Mouse (Mus musculus) intestine, embryonic 16.5 days (tissue): ENCODE results near the gene Hax1. TPM values are rescaled to one million over a fixed set of nuclear protein-coding genes. Genes with fewer than 3 reads are reported as not detected.

ENCODE experiments used
- ATAC-seq: fragments of 200-750 bp; cut with Nextera tagmentation; 2 replicates; pipeline ENCODE4 v1.8.0; 2017; ENCODE audit warnings: moderate TSS enrichment, moderate library complexity
- H3K27ac ChIP-seq: fragments of 300-500 bp; sonication (generic); 2 replicates; pipeline ENCODE4 v1.5.1; 2014; ENCODE audit warnings: mild to moderate bottlenecking, low read length
- H3K27me3 ChIP-seq: fragments of 300-500 bp; sonication (generic); replicated peaks from 2 replicates; pipeline ENCODE4 v1.6.1; 2014; ENCODE audit warnings: low read length, control low read depth, mixed read lengths; ENCODE audit not compliant: control insufficient read depth, insufficient read depth
- H3K36me3 ChIP-seq: fragments of 300-500 bp; sonication (generic); 2 replicates; pipeline ENCODE4 v1.6.1; 2014; ENCODE audit warnings: low read length, control low read depth; ENCODE audit not compliant: control insufficient read depth, insufficient read depth
- H3K4me1 ChIP-seq: fragments of 300-500 bp; sonication (generic); 2 replicates; pipeline ENCODE4 v1.6.1; 2014; ENCODE audit warnings: low read length, control low read depth, mixed read lengths; ENCODE audit not compliant: control insufficient read depth, insufficient read depth
- H3K4me2 ChIP-seq: fragments of 300-500 bp; sonication (generic); 2 replicates; pipeline ENCODE4 v1.6.1; 2014; ENCODE audit warnings: low read depth, low read length, control low read depth
- H3K4me3 ChIP-seq: fragments of 300-500 bp; sonication (generic); 2 replicates; pipeline ENCODE4 v1.5.1; 2014; ENCODE audit warnings: mild to moderate bottlenecking, low read length
- H3K9ac ChIP-seq: fragments of 300-500 bp; sonication (generic); 2 replicates; pipeline ENCODE4 v1.6.1; 2014; ENCODE audit warnings: low read depth, low read length
- H3K9me3 ChIP-seq: fragments of 300-500 bp; sonication (generic); 2 replicates; pipeline ENCODE4 v1.6.1; 2016; ENCODE audit warnings: low read length, control low read depth; ENCODE audit not compliant: control insufficient read depth
- WGBS: fragments of 180-500 bp; shearing (Covaris S2); extraction: QIAGEN DNeasy Blood & Tissue Kit; methylation state at CpG from one replicate; pipeline ENCODE4 v1.1.7; 2014; 5-methylcytosine and 5-hydroxymethylcytosine counted together
- polyA plus RNA-seq: library from polyadenylated mRNA; unstranded; fragments of >200 nt; fragmentation: Nextera tagmentation; extraction: Ambion mirVana; gene quantifications from 2 replicates; pipeline ENCODE4 v1.2.1, GENCODE M21; 2015

The Hax1 gene
- polyA plus RNA-seq, 1 experiment from 2014 or later = 135 TPM

DNA sequence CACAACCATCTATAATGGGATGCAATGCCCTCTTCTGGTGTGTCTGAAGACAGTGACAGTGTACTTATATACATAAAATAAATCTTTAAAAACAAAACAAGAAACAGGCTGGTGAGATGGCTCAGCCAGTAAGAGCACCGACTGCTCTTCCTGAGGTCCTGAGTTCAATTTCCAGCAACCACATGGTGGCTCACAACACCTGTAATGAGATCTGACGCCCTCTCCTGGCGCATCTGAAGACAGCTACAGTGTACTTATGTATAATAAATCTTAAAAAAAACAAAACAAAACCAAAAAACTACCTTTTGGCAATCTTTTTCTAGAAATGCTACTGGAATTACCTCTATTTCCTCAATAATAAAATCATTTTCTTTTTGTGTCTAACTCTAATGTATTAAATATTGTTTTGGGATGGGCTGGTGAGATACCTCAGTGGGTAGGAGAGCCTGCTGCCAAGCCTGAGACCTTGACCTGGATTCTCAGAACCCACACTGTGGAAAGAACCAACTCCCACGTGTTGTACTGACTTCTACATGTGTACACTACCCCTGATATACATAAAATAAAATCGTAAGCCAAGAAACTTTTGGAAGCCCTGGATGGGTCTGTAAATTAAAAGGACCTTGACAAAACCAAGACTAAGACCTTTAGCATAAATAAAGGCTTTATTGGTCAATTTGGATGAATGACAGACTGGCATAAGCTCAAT, 3.6 kb downstream of the Hax1 start:
- Histone ChIP-seq H3K36me3 (no peaks in the 10 kb centered on the region), H3K9me3 (no peaks in the 10 kb centered on the region), H3K27me3 (no peaks in the 10 kb centered on the region), H3K9ac (no peak overlapping the region), H3K27ac (no peak overlapping the region), H3K4me1 (peaks cover 5% of the 10 kb centered on the region; the same call in 1 of the 2 replicates), H3K4me2 (no peak overlapping the region), H3K4me3 (no peak overlapping the region)
- no peak for ATAC-seq
- 89% methylated on average over 5 of the region's 5 CpGs for WGBS

DNA sequence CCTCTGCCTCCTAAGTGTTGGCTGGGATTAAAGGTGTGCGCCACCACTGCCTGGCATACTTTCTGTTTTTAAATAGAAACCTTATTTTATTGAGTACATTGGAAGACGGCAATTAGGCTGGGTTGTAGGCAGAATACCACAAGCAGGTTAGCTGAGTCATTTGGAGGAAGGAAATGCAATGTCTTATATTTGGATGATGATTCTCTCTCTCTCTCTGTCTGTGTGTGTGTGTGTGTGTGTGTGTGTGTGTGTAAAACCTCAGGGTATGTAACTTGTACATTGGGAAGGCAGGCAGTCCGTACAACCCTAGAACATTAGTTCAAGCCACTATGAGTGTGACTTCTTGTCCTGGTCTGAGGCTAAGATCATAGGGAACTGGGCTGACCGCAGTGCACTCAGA, 10.8 kb downstream of the Hax1 start:
- H3K27ac ChIP-seq = no peak overlapping the region

DNA sequence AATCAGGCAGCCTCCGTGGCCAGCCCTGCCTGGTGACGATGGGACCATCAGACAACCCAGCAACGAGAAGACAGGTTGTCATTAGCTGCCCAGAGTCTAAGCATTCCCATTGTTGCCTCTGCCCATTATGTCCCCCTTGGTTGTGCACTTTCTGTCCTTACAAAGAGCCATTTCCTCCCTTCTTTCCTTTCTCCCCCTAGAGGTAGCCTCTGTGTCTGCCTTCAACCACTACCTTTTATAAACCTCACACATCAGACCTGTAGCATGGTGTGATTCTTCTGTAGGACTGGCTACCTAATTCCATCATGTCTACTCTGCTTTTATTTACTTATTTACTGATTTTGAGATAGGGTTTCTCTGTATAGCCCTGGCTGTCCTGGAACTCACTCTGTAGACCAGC, 11.4 kb downstream of the Hax1 start:
- no peak overlapping the region for H3K4me2 ChIP-seq
- no peak overlapping the region for H3K27ac ChIP-seq
- H3K4me1 ChIP-seq = no peaks in the 10 kb centered on the region
- no peaks in the 10 kb centered on the region for H3K27me3 ChIP-seq
- no peaks in the 10 kb centered on the region for H3K9me3 ChIP-seq
- WGBS = 69% methylated on average over 3 of the region's 3 CpGs
- no peaks in the 10 kb centered on the region for H3K36me3 ChIP-seq
- no peak overlapping the region for H3K9ac ChIP-seq
- no peak overlapping the region for H3K4me3 ChIP-seq
- no peak for ATAC-seq

More for the DNA sequence above, 10.8 kb downstream of the Hax1 start:
- no peaks in the 10 kb centered on the region for H3K4me1 ChIP-seq
- 88% methylated on average over 4 of the region's 4 CpGs for WGBS
- H3K4me3 ChIP-seq = no peak overlapping the region
- no peaks in the 10 kb centered on the region for H3K27me3 ChIP-seq
- no peak overlapping the region for H3K9ac ChIP-seq
- ATAC-seq = no peak
- no peak overlapping the region for H3K4me2 ChIP-seq
- H3K36me3 ChIP-seq = no peaks in the 10 kb centered on the region
- no peaks in the 10 kb centered on the region for H3K9me3 ChIP-seq

DNA sequence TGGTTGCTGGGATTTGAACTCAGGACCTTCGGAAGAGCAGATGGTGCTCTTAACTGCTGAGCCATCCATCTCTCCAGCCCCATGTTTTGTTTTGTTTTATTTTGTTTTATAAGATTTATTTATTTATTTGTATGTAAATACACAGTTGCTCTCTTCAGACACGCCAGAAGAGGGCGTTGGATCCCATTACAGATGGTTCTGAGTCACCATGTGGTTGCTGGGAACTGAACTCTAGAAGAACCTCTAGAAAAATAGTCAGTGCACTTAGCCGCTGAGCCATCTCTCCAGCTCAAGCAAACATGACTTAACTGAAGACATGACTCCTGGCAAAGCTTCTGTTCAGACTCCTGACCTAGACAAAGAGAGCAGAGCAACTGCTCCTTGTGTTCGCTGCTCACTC, 16.2 kb downstream of the Hax1 start:
- Histone ChIP-seq H3K4me3 (no peak overlapping the region), H3K4me1 (no peaks in the 10 kb centered on the region), H3K9ac (no peak overlapping the region), H3K4me2 (no peak overlapping the region), H3K27ac (no peak overlapping the region), H3K27me3 (no peaks in the 10 kb centered on the region), H3K36me3 (no peaks in the 10 kb centered on the region), H3K9me3 (no peaks in the 10 kb centered on the region)
- 74% methylated on average over 5 of the region's 5 CpGs for WGBS
- ATAC-seq = no peak

DNA sequence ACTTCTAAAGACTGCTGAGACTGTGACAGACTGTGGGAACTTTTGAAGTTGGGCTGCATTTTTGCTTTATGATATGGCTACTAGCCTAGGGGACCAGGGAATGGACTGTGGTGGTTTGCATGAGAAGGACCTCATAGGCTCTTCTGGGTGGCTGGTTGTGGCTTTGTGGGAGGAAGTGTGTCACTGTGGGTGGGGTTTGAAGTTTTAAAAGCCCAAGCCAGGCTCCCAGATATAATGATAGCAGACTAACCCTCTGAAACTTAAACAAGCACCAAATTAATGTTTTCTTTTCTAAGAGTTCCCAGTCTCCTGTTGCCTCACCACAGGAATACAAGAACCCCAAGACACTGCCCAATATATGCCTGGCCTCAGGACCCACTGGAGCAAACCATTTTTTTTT, 21.7 kb downstream of the Hax1 start:
- ATAC-seq = no peak

DNA sequence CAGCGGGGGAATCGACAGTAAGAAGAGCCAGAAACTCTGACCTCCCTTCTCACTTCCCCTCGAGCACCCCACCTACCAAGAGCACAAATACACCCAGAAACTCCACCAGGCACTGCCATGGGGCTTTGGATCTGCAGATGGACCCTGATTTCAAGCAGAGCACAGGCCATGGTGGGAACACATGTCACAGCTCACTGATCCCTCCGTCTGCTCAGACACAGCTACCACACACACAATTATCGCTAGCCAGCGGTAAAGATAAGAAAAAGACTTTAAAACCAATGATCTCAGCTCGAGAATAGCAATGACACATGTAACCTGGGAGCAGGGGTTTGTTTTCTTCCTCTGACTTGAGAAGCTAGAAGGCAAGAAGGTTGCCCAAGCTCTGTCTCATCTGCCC, 30.1 kb downstream of the Hax1 start:
- Histone ChIP-seq H3K4me1 (0 out of 2 replicates have a peak, but pooled peaks cover 4% of the 10 kb centered on the region), H3K9me3 (no peaks in the 10 kb centered on the region), H3K27me3 (no peaks in the 10 kb centered on the region), H3K4me2 (no peak overlapping the region), H3K27ac (no peak overlapping the region), H3K4me3 (no peak overlapping the region), H3K9ac (no peak overlapping the region), H3K36me3 (no peaks in the 10 kb centered on the region)
- WGBS = 63% methylated on average over 7 of the region's 7 CpGs
- ATAC-seq = no peak

More for the DNA sequence above, 21.7 kb downstream of the Hax1 start:
- Histone ChIP-seq H3K9ac (no peak overlapping the region), H3K9me3 (no peaks in the 10 kb centered on the region), H3K4me3 (no peak overlapping the region), H3K27ac (no peak overlapping the region), H3K4me1 (no peaks in the 10 kb centered on the region), H3K4me2 (no peak overlapping the region), H3K27me3 (no peaks in the 10 kb centered on the region), H3K36me3 (no peaks in the 10 kb centered on the region)

DNA sequence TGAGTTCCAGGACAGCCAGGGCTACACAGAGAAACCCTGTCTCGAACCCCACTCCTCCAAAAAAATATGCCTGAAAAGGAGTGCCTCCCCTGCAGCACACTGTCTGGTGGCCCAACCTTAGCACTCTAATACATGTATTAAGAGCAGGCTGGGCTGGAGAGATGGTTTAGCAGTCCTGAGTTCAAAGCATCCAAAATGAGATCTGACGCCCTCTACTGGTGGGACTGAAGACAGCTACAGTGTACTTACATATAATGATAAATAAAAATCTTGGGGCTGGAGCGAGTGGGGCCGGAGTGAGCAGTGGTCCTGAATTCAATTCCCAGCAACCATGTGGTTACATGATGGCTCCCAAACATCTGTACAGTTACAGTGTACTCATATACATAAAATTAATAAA, 31.6 kb downstream of the Hax1 start:
- 66% methylated on average over 4 of the region's 4 CpGs for WGBS

DNA sequence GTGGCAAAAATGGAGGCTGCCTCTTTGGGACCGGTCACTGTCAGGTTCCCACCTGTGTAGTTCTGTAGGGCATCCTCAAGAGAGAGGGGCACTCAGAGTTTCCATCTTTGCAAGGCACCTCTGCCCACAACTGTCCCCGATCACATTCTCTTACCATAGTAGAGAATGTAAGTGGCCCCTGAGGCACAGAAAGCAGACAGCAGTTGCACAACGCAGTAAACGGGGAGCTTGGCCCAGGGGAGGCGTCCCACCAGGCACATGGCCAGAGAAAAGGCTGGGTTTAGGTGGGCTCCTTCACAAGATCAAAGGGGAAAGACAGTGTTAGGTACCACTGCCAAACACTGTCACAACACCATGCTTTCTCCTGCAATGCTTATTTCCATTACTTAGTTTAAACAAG, 32.6 kb downstream of the Hax1 start:
- H3K9me3 ChIP-seq = no peaks in the 10 kb centered on the region
- no peak for ATAC-seq
- no peaks in the 10 kb centered on the region for H3K36me3 ChIP-seq
- 95% methylated on average over 5 of the region's 5 CpGs for WGBS
- no peak overlapping the region for H3K4me3 ChIP-seq
- no peak overlapping the region for H3K4me2 ChIP-seq
- H3K4me1 ChIP-seq = peaks cover 16% of the 10 kb centered on the region
- H3K27me3 ChIP-seq = no peaks in the 10 kb centered on the region
- no peak overlapping the region for H3K9ac ChIP-seq
- no peak overlapping the region for H3K27ac ChIP-seq

More for the DNA sequence above, 31.6 kb downstream of the Hax1 start:
- no peak overlapping the region for H3K27ac ChIP-seq
- H3K4me3 ChIP-seq = no peak overlapping the region
- no peak overlapping the region for H3K4me2 ChIP-seq
- no peak for ATAC-seq
- no peaks in the 10 kb centered on the region for H3K9me3 ChIP-seq
- no peak overlapping the region for H3K9ac ChIP-seq
- no peaks in the 10 kb centered on the region for H3K36me3 ChIP-seq
- H3K4me1 ChIP-seq = peaks cover 7% of the 10 kb centered on the region
- no peaks in the 10 kb centered on the region for H3K27me3 ChIP-seq

DNA sequence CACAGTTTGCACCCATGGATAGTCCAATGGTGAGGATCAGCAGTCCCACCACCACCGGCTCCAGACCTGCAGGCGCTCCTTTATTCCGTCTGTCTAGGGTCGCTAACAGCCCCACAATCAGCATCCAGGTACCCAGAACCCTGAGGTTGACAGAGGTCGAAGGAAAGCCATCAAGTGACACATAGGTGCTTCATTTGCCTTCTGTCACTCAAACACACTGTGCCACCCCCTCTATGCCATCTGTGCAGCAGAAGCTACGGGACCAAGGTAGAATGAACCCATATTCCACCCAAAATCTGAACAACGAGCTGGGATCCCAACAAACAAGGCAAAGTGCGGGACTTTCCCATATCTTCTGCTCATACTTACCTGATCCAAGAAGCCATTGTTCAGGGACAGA, 33.0 kb downstream of the Hax1 start:
- H3K9me3 ChIP-seq = no peaks in the 10 kb centered on the region
- H3K27ac ChIP-seq = no peak overlapping the region
- WGBS = 96% methylated on average over 8 of the region's 8 CpGs
- H3K36me3 ChIP-seq = no peaks in the 10 kb centered on the region
- H3K4me3 ChIP-seq = no peak overlapping the region
- no peaks in the 10 kb centered on the region for H3K27me3 ChIP-seq
- H3K4me1 ChIP-seq = peaks cover 20% of the 10 kb centered on the region
- no peak for ATAC-seq
- H3K4me2 ChIP-seq = no peak overlapping the region
- no peak overlapping the region for H3K9ac ChIP-seq
